Mouse (Mus musculus): Measurements from ENCODE around the gene 4930447F04Rik. TPM values are rescaled to one million over a fixed set of nuclear protein-coding genes. Genes with fewer than 3 reads are reported as not detected.

Gene 4930447F04Rik
- not detected for polyA plus RNA-seq (2014; fragmentation: Illumina TruSeq; extraction: RNeasy Lipid Tissue Mini Kit (QIAGEN cat#74804); ENCODE audit: low read depth, low replicate concordance)

GRCm38 (mm10) chrX:66304124-66304523 lies at the start of gene 4930447F04Rik:
Gene 4930447F04Rik (minus strand): TSS chrX:66304224.

Measured in liver, adult 10 weeks (tissue).